Mouse (Mus musculus): ENCODE results near the gene Sord. TPM values are rescaled to one million over a fixed set of nuclear protein-coding genes. Genes with fewer than 3 reads are reported as not detected.
A peak's percentile ranks its signal among the peaks of the same experiment; 100 is the strongest.

The Sord gene
- total RNA-seq (2021), result 100 to 1,000 TPM; 169 to 202 TPM
- polyA plus RNA-seq (2012; rRNA removed), result 70.0 and 115 TPM in 2 replicates
- long read RNA-seq, transcript Sord-201 (9 exons, 2,352 nt), result major isoform, 149 of 164 reads
- long read RNA-seq, partial matches to known transcripts, result 7 of 164 reads
- long read RNA-seq, other reads (novel, unspliced or antisense), result 8 of 164 reads

DNA sequence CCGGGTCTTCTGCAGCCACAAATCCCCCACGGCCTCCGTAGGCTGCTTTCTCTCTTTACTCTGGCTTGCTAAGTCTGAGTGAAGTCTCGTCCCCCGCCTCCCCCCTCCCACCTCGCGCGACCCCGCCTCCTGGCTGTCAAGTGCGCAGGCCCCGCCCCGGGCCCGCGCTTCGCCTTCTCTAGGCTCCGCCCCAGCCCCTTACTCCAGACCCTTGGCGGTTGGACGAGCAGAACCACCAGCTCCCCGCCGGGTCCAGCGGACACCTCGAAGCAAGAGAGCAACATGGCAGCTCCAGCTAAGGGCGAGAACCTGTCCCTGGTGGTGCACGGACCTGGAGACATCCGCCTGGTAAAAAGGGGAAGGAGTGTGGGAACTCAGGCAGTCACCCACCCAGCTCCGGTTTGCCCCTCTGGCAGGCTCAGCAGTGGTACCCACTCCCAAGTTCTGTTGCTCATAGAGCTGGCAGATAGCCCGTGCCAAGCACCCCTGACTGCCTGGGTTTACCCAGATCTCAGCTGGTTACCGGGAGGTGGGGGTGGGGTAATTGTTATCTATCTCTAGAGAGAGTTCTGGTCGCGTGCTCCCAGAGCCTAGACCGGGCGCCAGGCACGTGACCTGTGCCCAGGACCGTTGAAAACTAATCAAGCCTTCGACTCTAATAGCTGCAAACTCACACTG lies at the start of gene Sord:
Gene Sord, plus strand, starts transcription at position 139 of the 678 bp plus-strand sequence.
- Histone ChIP-seq H3K79me2 (replicated peaks; ENCODE audit: control insufficient read depth, insufficient read depth, low read length) (no peaks in the 10 kb centered on the region), H3K27ac (peak within 1 kb of the TSS; percentile 90), H3K36me3 (ENCODE audit: control insufficient read depth, insufficient read depth, low read length) (no peaks in the 10 kb centered on the region; the same call in 1 of the 2 replicates), H3K9ac (ENCODE audit: low read depth, low read length) (peak within 1 kb of the TSS; percentile 64), H3K4me3 (peak within 1 kb of the TSS; percentile 79), H3K4me1 (ENCODE audit: control insufficient read depth, insufficient read depth, low read length) (peaks cover 2% of the 10 kb centered on the region; the same call in 1 of the 2 replicates), H3K27me3 (ENCODE audit: control insufficient read depth, insufficient read depth, low read length) (no peaks in the 10 kb centered on the region)
- TF ChIP-seq POLR2A (IDR thresholded peaks at IDR 0.05; ENCODE audit: insufficient read depth, low read depth, low read length) (0 out of 2 replicates have a peak, but pooled peaks have one; percentile 23), CTCF (IDR thresholded peaks at IDR 0.05) (no peak), EP300 (IDR thresholded peaks at IDR 0.05; ENCODE audit: insufficient read depth, low read depth, low read length) (0 out of 2 replicates have a peak, but pooled peaks have one; percentile 13)
- DNase-seq, result peak; percentile 85 to 86
- intact Hi-C loops (cut with DNase I), result no loop called here
- under 1% methylated on average over 35 of the region's 35 CpGs for WGBS

DNA sequence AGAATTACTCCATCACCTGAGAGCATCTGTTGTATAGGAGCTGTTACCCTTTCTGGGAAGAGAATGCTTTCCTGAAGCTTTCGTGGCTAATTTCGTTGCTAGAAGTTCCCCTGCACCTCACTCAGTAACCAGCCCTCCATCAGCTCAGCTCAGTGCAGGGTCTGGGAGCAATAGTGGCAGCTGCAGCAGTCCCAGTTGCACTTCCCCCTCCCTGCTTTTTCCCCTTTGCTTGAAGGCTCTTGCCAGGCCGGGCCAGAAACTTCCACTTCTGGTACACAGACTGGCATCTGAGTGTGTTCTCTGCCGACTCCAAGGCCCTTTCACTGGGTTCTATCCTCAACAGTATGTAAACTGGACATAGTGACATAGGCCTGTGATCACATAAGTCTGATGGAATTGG lies 49.5 kb upstream of the Sord start:
- no peaks in the 10 kb centered on the region for H3K79me2 ChIP-seq (replicated peaks; ENCODE audit: control insufficient read depth, insufficient read depth, low read length)

DNA sequence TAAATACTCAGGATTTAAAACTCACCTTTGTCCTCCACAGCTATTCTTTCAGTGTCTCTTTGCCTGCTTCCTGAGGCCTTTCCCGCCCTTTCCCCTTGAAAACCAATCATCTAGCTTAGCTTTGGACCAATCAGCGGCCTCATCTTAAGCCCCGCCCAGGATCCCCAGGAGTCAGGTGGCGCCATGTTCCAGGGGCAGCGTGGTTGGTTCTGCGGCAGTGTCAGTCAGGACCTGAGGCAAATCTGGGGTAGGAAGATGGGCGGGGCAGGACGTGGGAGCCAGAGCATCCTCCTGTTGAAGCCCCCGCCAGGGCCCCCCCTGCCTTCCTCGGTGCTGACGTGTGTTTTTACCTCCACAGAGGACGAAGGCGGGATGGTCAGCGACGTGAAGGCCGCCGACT lies 48.4 kb upstream of the Sord start, which contains the start of the genes Patl2 and Terb2:
Gene Patl2, minus strand, starts transcription at position 84 of the 400 bp plus-strand sequence.
Gene Terb2, plus strand, starts transcription at position 167 of the 400 bp plus-strand sequence.
- Histone ChIP-seq H3K27me3 (ENCODE audit: control insufficient read depth, insufficient read depth, low read length) (no peaks in the 10 kb centered on the region), H3K4me1 (ENCODE audit: control insufficient read depth, insufficient read depth, low read length) (no peaks in the 10 kb centered on the region), H3K4me3 (no peak within 1 kb of the TSS), H3K9ac (ENCODE audit: low read depth, low read length) (no peak within 1 kb of the TSS), H3K79me2 (replicated peaks; ENCODE audit: control insufficient read depth, insufficient read depth, low read length) (no peaks in the 10 kb centered on the region), H3K36me3 (ENCODE audit: control insufficient read depth, insufficient read depth, low read length) (no peaks in the 10 kb centered on the region), H3K27ac (no peak within 1 kb of the TSS)
- no peak for TF ChIP-seq POLR2A (IDR thresholded peaks at IDR 0.05; ENCODE audit: insufficient read depth, low read depth, low read length)
- TF ChIP-seq EP300 (IDR thresholded peaks at IDR 0.05; ENCODE audit: insufficient read depth, low read depth, low read length), result no peak
- TF ChIP-seq CTCF (IDR thresholded peaks at IDR 0.05), result no peak
- DNase-seq, result no peak
- WGBS, result 74% methylated on average over 17 of the region's 17 CpGs
- intact Hi-C loops (cut with DNase I), result no loop called here

More for the DNA sequence above, 49.5 kb upstream of the Sord start:
- WGBS, result 78% methylated on average over 4 of the region's 4 CpGs
- Histone ChIP-seq H3K4me1 (ENCODE audit: control insufficient read depth, insufficient read depth, low read length) (no peaks in the 10 kb centered on the region), H3K36me3 (ENCODE audit: control insufficient read depth, insufficient read depth, low read length) (no peaks in the 10 kb centered on the region), H3K27me3 (ENCODE audit: control insufficient read depth, insufficient read depth, low read length) (no peaks in the 10 kb centered on the region), H3K4me3 (no peak overlapping the region), H3K27ac (no peak overlapping the region), H3K9ac (ENCODE audit: low read depth, low read length) (no peak overlapping the region)
- intact Hi-C loops (cut with DNase I), result no loop called here
- DNase-seq, result no peak
- TF ChIP-seq POLR2A (IDR thresholded peaks at IDR 0.05; ENCODE audit: insufficient read depth, low read depth, low read length) (no peak), CTCF (IDR thresholded peaks at IDR 0.05) (no peak), EP300 (IDR thresholded peaks at IDR 0.05; ENCODE audit: insufficient read depth, low read depth, low read length) (no peak)

DNA sequence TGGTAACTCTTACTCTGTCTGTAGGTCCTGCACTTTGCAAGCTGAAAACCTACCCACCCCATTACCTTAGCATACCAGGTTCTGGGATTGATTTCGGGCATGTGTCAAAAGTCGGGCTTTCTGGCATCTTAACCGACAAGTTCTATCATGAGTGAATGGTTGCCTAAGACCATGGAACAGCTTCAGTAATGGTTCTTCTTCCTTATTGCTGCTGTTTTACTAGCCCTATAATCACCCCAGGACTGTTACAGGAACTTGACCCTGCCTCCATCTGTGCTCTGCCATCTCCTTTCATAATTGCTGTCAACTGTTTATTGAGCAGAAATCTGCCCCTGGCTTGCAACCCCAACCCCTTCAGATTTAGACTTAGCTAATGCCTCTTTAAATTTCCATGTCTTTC lies 47.8 kb upstream of the Sord start:
- 95% methylated on average over 3 of the region's 3 CpGs for WGBS
- Histone ChIP-seq H3K4me1 (ENCODE audit: control insufficient read depth, insufficient read depth, low read length) (no peaks in the 10 kb centered on the region), H3K79me2 (replicated peaks; ENCODE audit: control insufficient read depth, insufficient read depth, low read length) (no peaks in the 10 kb centered on the region), H3K27ac (no peak overlapping the region), H3K9ac (ENCODE audit: low read depth, low read length) (no peak overlapping the region), H3K36me3 (ENCODE audit: control insufficient read depth, insufficient read depth, low read length) (no peaks in the 10 kb centered on the region), H3K4me3 (no peak overlapping the region), H3K27me3 (ENCODE audit: control insufficient read depth, insufficient read depth, low read length) (no peaks in the 10 kb centered on the region)
- TF ChIP-seq POLR2A (IDR thresholded peaks at IDR 0.05; ENCODE audit: insufficient read depth, low read depth, low read length), result no peak
- intact Hi-C loops (cut with DNase I), result no loop called here
- DNase-seq, result no peak

DNA sequence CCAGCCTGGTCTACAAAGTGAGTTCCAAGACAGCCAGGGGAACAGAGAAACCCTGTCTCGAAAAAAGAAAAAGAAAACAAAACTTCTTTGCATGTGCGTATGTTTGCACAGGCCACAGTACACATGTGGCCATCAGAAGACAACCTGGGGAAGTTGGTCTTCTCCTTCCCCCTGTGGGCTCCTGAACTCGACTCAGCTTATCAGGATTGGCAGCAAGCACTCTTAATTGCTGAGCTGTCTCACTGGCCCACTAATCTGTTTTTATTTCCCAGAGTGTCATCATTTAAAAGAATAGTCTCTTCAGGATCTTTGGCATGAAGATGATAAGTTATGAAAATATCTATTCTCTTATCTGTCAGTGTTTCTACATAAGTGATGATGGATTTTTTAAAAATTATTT lies 42.7 kb upstream of the Sord start:
- Histone ChIP-seq H3K4me1 (ENCODE audit: control insufficient read depth, insufficient read depth, low read length) (no peaks in the 10 kb centered on the region), H3K4me3 (no peak overlapping the region), H3K9ac (ENCODE audit: low read depth, low read length) (no peak overlapping the region), H3K27me3 (ENCODE audit: control insufficient read depth, insufficient read depth, low read length) (no peaks in the 10 kb centered on the region), H3K79me2 (replicated peaks; ENCODE audit: control insufficient read depth, insufficient read depth, low read length) (no peaks in the 10 kb centered on the region), H3K36me3 (ENCODE audit: control insufficient read depth, insufficient read depth, low read length) (no peaks in the 10 kb centered on the region), H3K27ac (no peak overlapping the region)
- TF ChIP-seq CTCF (IDR thresholded peaks at IDR 0.05) (no peak), POLR2A (IDR thresholded peaks at IDR 0.05; ENCODE audit: insufficient read depth, low read depth, low read length) (no peak), EP300 (IDR thresholded peaks at IDR 0.05; ENCODE audit: insufficient read depth, low read depth, low read length) (no peak)
- DNase-seq, result no peak
- intact Hi-C loops (cut with DNase I), result loop anchor here (10.0 kb wide), 1 partner anchor 273 kb away; no protein-coding TSS in a partner anchor
- 58% methylated on average over 3 of the region's 3 CpGs for WGBS

DNA sequence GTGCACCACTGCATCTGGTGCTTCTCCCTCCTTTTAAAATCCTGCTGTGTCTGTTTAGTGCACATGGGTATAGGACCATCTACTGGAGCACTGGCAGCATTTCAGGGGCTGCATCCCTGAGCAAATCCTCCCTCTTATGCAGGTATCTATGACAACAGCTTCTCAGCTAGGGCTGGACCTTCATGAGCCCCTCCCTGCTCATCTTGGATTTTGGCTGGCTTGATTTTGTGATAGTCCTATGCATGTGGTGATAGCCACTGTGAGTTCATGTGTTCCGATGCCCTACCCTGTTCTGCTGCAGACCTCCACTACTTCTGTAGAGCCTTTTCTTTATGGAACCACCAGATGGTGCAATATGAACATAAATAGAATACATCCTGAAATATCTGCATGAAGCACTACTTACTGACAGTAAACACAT lies 40.0 kb upstream of the Sord start:
- Histone ChIP-seq H3K4me3 (no peak overlapping the region), H3K27me3 (ENCODE audit: control insufficient read depth, insufficient read depth, low read length) (no peaks in the 10 kb centered on the region), H3K27ac (no peak overlapping the region), H3K9ac (ENCODE audit: low read depth, low read length) (no peak overlapping the region), H3K4me1 (ENCODE audit: control insufficient read depth, insufficient read depth, low read length) (no peaks in the 10 kb centered on the region), H3K36me3 (ENCODE audit: control insufficient read depth, insufficient read depth, low read length) (no peaks in the 10 kb centered on the region), H3K79me2 (replicated peaks; ENCODE audit: control insufficient read depth, insufficient read depth, low read length) (no peaks in the 10 kb centered on the region)
- DNase-seq, result no peak
- intact Hi-C loops (cut with DNase I), result loop anchor here (1.0 to 10.0 kb wide), 4 partner anchors 50 to 364 kb away; no protein-coding TSS in a partner anchor
- no peak for TF ChIP-seq EP300 (IDR thresholded peaks at IDR 0.05; ENCODE audit: insufficient read depth, low read depth, low read length)
- TF ChIP-seq CTCF (IDR thresholded peaks at IDR 0.05), result peak; percentile 78
- no peak for TF ChIP-seq POLR2A (IDR thresholded peaks at IDR 0.05; ENCODE audit: insufficient read depth, low read depth, low read length)
- 45% methylated on average over 1 of the region's 1 CpGs for whole genome bisulfite sequencing

Data from heart, adult 2 months (tissue).